Mouse (Mus musculus): Measurements from ENCODE around the gene Ppp1r1b.
A peak's percentile ranks its signal among the peaks of the same experiment; 100 is the strongest.

The Ppp1r1b gene

DNA sequence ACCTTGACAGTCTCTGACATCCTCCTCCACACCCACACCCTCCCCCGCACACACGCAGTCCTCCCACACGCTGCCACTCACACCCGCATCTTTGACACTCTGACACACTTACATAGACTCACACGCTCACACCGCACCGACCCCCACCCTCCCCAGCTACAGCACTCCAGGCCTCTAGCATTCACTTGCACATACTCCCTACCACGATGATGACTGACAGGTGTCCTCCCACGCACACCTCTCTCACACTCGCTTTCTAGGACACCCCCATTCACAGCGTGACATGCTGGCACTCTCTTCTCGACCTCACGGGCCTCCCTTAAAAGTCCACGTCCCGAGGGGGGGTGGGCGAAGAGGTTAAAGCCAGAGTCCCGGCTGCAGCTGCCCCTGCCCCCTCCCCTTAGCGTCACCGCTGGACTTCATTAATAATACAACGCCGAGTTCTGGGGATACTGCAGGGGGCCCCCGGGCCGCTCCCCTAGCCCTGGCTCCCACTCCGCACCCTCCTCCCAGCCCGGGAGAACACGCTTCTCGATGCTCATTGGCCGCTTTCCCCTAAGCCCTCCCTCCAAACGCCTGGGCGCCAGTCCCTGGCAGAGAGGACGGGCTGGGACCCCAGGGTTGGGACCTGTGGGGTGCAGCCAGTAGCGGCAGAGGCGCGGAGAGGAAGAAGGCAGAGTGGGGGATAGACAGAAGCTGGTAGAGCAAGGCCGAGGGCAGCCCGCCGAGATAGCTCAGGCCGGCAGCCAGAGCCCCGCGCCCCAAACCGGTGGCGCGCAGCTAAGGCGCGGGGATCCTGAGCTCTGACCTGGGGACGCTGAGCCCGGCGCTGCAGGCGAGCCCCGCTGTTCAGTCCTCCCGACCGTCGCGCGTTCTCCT is at the start of gene Ppp1r1b:
Gene Ppp1r1b (plus strand): TSS at position 322 of the 879 bp plus-strand sequence.
- DNase-seq, result peak; percentile 66

- peak; percentile 11 for DNase-seq
Observed at GRCm38 (mm10) chr11:98298484-98299205, 49.6 kb upstream of the Ppp1r1b start.

DNA sequence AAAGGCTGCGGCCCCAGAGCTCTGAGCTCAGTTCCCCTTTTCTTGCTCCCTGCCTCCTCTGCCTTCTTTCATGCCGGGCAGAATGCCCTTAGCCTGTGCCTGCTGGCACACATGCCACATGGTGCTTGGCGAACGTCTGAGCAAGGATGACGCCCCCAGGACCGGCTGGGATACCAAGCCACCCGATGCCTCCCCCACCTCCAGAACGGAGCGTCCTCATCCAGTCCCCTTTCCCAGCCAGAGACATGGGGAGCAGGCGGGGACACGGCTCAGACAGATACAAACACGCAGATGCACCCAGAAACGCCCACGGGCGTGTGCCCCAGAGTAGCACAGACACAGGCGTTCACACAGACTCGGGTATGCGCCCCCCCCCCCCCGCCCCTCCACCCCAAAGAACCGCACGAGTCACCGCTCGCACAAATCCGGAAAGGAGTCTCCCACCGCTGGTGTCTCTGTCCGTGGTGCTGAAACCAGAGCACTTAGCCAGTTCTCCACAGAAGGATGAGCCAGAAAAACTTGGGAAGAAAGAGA is 34.3 kb upstream of the Ppp1r1b start:
- peak; percentile 51 for DNase-seq

DNA sequence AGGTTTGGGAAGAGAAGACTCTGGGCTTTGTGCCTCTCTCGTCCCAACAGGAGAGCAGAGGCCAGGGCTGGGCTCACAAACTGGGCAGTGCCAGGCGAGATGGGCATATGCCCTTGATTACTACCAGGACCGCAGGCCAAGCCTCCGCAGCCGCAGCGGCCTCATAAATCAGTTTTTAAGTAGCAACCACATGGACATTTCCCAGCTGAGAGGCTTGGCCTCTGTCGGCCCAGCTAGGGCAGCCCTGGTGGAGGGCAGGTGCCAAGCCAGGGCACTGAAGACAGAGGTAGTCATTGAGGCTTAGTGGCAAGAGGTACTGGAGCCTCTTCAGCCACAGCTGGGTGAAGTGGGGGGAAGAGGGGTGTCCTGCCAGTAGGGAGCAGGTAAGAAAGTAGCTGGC is 30.7 kb upstream of the Ppp1r1b start:
- no peak for DNase-seq

GRCm38 (mm10) chr11:98318421-98319116 is 29.6 kb upstream of the Ppp1r1b start:
- no peak for DNase-seq

DNA sequence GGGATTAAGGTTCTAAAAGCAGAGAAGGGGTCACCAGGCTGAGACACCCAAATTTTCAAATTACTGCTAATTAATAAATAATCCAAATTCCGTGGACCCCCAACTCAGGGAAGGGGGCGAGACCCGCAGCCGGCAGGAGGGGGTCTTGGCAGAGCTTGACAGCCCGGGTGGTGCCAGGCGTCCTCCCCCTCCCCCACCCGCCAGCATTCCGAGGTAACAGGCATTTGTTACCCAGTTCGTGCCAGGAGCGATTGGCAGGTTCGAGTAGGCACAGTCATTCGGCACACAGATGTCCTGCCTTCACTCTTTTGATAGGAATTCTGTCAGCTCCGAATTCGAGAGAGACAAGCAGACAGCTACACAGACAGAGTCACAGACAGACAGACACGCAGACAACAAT is 29.1 kb upstream of the Ppp1r1b start:
- no peak for DNase-seq

DNA sequence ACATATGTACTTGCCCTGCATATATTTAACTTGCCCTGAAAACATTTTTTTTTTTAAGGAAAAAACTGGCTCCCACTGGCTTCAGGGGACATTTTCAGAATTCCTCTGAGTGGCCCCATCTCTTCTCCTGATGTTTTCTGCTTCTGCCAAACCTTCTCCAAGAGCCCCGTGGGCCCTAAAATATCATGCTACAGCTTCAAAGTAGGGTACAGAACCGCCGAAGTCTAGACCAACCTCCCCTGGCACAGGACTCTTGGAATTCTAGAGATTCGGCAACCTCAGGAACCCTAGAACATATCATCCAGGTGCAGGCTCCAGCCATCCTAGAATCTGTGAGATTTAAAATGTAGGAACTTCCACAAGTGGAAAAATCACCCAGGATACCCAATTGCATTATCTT is 28.7 kb upstream of the Ppp1r1b start:
- DNase-seq, result no peak

DNA sequence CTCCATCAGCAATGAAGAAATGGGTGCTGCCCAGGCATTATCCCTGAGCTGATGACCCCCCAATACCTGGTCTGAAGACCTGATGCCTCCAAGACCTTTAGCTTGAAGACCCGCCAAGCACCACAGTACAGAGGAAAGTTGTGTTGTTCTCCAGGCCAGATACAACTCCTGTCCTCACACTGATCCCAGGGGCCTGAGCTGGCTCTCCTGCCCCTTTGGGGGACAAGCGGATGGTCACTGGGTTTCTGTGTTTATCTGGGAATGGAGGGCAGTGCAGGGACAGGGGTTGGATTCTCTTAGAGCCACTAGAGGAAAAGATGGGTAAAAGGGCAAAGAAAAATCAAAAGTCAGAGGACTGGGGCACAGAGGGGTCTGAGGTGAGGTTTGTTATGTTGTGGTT is 28.3 kb upstream of the Ppp1r1b start:
- DNase-seq, result no peak

DNA sequence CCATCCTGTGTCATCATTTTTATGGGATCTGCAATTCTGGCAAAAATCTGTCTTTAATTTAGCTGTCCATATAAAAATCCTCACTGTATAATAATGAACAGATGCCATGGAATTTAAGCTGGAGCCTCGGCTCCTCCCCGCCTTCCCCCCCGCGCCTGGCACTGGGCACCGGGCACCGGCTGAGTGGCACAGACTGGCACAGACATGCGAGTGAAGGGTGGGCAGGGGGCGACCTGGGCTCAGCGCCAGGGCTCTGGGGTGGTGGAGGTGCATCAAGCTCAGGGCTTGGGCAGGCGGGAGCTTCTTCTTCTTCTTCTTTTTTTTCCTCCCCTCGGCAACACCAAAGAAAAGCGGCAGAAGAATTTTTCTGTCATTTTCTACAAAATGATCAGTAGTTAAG is 27.8 kb upstream of the Ppp1r1b start:
- no peak for DNase-seq

DNA sequence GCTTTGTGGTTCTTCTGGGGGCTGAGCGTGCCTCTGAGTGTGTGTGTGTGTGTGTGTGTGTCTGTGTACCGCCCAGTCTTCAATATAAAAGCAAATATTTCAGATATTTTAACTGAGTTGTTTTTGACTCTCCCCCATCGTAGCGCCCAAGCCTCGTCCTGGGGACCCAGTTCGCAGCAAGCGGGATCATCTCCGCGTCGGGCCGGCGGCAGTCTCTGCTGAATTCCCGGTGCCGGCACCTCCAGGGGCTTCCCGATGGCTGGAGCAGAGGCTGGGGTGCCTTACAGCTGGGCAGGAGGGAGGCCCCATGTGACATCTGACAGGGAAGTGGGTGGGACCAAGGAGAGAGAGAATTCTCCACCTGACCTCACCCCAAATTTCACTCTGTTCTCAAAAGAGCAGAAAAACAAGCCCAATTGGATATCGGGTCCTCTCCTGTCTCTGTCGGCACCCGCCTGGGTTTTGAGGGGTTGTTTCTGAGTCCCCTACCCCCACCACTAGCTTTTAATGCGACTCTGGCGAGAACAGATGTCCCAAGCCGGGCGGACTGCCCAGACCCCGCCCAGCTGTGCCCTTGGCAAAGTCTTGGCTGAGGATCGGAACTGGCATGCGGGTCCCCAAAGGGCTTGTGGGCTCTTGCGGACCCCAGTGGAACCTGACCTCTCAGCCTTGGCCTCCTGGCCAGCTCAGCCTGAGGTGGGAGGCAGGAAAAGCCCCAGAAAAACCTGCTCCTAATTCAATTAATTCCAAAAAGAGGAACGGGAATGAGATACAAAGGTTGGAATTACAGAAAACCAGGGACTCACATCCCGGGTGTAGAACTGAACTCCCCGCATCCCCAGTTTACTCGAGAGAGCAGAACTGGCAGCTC is 27.2 kb upstream of the Ppp1r1b start:
- no peak for DNase-seq

DNA sequence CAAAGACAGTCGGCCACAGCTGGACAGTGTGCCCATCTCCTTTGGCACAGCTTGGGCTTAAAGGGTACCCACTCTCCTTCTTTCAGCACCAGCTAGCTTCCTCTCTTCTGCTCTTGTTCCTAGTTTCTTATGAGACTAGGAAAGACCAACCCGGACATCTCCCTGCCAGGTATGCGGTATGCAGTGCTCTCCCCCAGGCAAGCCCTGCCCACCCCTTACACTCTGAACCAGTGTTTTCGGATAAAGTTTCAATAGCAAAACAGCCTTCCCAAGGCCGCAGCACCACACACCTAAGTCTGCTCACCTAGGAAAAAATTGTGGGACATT is 26.6 kb upstream of the Ppp1r1b start:
- no peak for DNase-seq

- no peak for DNase-seq
Observed at GRCm38 (mm10) chr11:98322159-98322558, 26.0 kb upstream of the Ppp1r1b start.

DNA sequence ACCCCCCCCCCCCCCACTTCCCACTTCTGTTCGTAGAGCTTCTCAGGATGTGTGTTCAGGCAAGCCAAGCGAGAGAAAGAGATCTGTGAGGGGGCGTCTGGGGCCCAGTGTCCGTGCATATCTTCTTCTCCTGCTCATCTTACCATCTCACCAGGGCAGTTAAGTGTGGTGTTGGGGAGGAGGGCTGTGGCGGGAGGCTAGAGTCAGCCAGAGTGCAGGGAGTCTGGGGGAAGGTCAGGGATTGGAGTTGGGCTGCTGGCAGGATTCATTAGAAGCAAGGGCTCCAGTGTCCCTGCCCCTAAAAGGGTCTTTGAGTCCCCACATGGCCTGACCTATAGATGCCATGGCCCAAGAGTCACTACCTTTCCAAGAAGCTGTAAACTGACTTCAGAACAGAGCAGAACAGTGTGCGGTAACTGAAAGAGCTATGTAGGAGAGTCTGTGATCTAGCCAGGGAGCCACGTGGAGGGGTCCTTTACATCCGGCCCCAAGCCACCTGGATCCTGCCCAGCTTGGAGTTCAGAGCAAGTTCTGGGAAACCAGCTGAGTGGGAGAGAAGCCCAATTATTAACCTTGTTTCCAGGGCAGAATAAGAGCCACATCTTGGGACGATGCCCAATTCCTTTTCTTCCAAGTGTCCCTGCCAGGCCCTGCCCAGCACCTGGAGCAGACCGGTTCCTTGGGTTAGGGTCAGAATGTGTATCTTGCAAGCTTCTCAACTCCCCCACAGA is 24.9 kb upstream of the Ppp1r1b start:
- DNase-seq, result no peak

DNA sequence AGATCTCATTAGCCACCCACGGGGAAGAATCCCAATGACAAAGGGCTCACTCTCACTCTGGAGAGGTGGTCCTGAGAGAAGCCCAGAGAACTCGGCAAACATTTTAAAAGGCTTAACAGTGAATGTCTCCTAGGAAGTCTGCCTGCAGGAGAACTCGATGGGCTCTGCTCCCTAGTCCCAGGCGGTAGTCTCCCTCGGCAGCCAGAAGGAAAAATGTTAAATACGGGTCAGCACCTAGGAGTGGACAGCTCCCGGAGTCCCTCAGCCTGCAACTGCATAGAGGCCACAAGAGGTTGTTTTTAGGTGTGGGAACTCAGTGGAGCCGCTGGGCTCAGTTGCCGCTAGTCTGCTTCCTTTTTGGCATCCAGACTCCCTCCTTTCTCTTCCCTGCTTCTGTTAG is 24.3 kb upstream of the Ppp1r1b start:
- DNase-seq, result peak; percentile 50

- no peak for DNase-seq
Observed at GRCm38 (mm10) chr11:98325191-98325820, 22.9 kb upstream of the Ppp1r1b start.

GRCm38 (mm10) chr11:98325821-98326218 is 22.4 kb upstream of the Ppp1r1b start:
- no peak for DNase-seq

- no peak for DNase-seq
Observed at GRCm38 (mm10) chr11:98326741-98327135, 21.5 kb upstream of the Ppp1r1b start.

DNA sequence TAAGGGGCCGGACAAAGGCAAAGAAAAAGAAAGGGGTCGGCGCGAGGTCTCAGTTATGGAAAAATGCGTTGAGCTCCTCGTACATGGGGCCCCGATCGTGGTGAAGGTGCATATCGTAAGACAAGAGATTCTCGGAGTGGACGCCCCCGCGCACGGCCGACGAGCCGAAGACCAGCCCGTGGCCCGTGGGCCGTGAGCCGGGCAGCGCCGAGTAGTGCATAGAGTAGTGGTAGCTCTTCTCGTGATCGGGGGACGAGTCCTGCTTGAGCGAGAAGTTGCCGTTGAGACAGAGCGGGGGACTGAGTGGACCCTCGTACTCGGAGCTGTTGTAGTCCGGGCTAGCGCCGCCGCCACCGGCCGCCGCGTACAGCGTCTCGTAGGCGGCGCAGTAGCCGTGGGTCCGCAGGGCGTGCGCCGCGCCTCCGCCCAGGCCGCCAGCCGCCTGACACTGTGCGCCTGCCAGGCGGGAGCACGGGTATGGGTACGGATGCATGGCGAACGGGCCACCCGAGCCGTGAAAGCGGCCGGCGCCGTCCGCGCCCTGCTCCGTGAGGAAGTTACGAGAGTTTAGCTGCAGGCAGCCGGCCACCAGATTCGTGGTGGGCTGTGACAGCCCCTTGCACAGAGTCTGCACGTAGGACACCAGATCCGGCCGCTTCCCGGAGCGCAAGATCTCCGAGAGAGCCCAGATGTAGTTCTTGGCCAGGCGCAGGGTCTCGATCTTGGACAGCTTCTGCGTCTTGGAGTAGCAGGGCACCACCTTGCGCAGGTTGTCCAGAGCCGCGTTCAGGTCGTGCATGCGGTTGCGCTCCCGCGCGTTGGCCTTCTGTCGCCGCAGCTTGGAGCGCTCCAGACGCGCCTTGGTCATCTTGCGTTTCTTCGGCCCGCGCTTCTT is 20.8 kb upstream of the Ppp1r1b start:
- DNase-seq, result no peak

DNA sequence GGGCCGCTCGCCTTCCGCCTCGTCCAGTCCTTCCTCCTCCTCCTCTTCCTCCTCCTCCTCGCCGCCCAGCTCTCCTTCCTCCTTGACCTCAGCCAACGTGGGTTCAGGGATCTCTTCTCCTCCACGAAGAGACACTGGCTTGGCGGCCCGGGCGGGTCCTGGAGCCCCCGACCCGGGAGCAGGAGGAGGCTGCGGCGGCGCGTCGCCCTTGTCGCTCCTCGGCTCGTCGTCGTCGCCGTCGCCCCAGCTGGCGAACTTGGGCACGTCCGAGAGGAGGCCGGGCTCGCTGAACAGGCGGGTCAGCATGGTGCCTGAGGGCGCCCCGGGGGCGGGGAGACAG is 20.2 kb upstream of the Ppp1r1b start:
- DNase-seq, result no peak

- DNase-seq, result no peak
Observed at GRCm38 (mm10) chr11:98328371-98329069, 19.7 kb upstream of the Ppp1r1b start.
